Mouse (Mus musculus) frontal cortex, postnatal 10 days (tissue): ENCODE data around the gene Phrf1.
A peak's percentile ranks its signal among the peaks of the same experiment; 100 is the strongest.

Source experiments
- DNase-seq, 2 experiments: peaks; one replicate each; pipeline ENCODE4 v3.0.0; 2022; ENCODE audit warnings: low spot score in 2 of 2, mixed read lengths in 1 of 2

Gene Phrf1

GRCm38 (mm10) chr7:141213133-141213532, 15.5 kb upstream of the Phrf1 start:
- DNase-seq = no peak

GRCm38 (mm10) chr7:141213605-141214235, 14.9 kb upstream of the Phrf1 start, which contains the start of gene Lmntd2:
Gene Lmntd2 (minus strand): TSS chr7:141214080.
- DNase-seq = no peak

GRCm38 (mm10) chr7:141214310-141214709, 14.3 kb upstream of the Phrf1 start:
- no peak for DNase-seq

GRCm38 (mm10) chr7:141215101-141215879, 13.3 kb upstream of the Phrf1 start, which contains the start of gene Rassf7:
Gene Rassf7 (plus strand): TSS chr7:141215860.
- peak; percentile 78 to 80 for DNase-seq

GRCm38 (mm10) chr7:141215880-141216733, 12.5 kb upstream of the Phrf1 start:
- DNase-seq = no peak

DNA sequence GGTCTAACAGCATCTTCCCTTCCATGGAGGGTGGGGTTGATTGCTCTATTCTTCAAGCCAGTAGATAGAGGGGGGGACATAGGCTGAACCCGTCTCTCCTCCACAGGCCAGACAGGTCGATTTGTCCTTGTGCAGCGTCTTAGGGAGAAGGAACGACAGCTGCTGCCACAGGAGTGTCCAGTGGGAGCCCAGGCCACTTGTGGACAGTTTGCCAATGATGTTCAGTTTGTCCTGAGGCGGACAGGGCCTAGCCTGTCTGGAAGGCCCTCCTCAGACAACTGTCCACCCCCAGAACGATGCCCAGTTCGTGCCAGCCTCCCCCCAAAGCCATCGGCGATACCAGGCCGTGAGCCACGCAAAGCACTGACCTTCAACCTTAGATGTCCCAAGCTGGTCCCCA, 11.7 kb upstream of the Phrf1 start:
- no peak for DNase-seq

DNA sequence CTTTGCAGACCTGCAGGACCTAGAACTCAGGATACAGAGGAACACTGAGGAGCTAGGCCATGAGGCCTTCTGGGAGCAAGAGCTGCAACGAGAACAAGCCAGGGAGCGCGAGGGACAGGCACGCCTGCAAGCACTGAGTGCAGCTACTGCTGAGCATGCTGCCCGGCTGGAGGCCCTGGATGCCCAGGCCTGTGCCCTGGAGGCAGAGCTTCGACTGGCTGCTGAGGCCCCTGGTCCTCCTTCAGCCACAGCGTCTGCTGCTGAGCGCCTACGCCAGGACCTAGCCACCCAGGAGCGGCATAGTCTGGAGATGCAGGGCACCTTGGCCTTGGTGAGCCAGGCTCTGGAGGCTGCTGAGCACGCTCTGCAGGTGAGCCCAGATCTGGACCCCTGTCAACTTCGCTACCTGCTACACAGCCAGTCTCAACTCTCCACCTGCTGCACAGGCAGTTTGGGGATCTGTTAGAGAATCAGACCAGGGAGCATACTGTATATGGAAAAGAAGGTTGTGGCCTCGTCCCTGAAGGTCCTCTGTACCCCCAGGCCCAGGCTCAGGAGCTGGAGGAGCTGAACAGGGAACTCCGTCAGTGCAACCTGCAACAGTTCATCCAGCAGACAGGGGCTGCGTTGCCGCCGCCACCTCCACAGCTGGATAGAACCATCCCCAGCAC, 11.1 kb upstream of the Phrf1 start:
- DNase-seq = no peak

DNA sequence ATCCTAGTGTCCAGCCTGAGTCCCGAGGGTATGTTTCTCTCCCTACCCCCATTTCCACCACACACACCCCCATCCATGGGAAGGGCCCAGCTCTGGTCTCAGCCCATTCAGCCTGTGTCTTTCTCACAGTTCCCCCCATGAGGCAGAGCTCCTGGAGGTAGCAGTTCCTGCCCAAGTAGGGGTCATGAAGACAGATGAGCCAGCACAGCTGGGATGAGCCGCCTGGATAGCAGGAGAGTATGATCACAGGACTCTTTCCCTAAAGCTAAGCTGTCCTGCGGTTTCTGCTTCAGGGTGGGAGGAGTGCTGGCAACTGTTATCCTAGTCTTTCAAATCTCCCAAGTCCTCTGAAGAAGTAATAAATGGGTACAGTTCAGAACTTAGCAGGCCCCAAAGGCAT, 10.4 kb upstream of the Phrf1 start:
- DNase-seq = no peak

DNA sequence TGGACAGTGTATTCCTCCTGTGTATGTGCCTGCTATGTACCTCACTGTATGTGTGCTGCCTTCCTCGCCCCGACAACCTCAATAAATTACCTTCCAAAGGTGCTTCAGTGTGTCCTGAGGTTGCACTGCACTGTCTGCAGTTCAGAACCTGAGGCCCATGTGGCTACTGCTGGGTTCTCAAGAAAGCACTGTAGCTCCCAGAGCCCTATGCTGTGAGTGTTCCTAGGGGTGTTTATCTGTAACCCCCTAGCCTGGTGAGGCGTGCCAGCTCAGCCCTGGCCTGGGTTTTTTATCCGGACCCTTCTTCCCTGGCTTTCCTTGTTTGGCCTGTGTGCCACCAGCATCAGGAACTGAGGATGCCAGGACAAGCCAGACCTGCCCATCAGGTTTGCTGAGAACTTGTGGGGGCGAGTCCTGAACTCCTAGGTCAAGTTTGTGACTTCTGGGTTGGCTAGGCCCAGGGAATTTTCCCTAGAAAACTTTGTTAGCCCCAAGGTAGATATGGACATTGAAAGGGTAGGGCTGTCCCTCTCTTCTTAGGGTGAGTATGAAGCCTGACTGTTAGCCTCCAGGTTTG, 9.9 kb upstream of the Phrf1 start:
- DNase-seq = no peak

DNA sequence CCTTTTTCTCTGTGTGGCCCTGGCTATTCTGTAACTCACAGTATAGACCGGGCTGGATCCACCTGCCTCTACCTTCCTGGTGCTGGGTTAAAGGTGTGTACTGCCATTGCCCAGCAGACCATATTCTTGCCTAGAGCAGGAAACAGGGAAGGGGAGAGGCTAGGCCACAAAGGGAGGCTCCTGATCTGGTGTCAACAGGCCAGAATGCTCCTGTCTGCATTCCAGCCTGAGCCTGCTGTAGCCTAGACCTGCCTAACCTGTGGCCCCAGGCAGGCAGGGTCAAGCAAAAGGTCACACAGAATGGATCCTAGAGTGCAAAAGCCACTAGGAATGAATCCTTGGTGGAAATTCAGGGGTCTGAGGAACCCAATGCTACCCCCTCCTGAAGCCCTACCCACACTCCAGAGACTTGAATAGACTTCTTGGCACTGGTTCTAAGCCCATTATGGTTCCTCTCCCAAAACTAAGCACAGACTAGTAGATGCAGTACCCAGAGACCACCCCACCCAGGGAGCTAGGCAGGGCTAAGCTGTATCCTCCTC, 9.0 kb upstream of the Phrf1 start:
- DNase-seq = no peak

DNA sequence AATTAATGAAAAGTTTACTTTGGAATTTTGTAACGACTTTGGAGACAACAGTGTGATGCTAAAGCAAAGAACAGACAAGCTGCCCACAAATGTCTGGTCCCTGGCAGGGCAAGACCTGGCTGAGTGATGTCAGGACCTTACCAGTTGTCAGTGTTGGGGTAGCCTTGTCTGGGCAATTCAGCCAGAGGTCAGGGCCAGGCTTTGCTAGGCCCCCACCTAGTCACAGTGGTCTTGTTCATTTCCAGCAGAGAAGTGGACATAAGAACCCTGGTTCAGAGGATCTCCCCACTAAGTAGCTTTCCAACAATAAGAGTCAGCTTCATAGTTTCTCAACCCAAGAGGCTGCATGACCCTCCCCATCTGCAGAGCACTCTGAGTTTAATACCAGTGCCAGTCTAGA, 8.2 kb upstream of the Phrf1 start:
- no peak for DNase-seq

DNA sequence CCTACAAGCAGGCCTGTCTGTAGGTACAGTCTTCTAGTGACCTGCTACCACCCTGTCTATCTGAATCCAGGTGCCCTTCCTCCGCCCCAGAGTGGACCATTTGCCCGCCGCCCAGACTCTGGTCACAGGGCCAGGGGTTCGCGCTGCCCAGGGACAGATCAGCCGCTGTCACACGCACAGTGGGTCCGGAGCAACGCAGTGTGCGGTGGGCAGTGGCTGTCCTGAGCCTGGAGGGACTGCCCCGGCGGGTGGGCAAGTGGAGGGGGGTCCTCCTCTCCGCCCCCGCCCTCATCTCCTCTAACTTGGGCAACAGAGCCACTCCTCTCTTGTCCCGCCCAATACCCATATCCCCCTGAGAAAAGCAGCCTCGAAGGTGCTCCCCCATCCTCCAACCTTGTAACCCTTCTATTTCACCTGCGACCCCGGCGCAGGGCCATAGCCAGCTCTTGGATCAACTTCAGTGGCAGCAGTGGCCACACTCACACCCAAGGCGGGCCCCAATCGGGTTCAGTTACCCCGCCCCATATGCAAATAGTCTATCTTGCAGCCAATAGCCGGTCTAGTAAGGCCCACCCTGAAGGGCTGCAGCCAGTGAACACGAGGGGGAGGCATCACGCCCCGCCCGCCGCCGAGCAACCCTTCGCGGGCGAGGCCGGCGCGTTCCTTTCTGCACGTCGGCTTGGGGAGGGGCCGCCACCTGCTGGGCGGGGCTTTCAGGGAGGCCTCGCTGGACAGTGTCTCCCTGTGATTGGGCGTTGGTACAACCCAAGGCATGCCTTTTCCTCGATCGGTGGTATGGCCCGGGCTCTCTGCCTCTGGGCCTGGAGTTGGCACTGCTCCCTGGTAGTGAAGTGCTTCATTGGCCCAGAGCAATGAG, 7.1 kb upstream of the Phrf1 start:
- peak; percentile 91 to 92 for DNase-seq

DNA sequence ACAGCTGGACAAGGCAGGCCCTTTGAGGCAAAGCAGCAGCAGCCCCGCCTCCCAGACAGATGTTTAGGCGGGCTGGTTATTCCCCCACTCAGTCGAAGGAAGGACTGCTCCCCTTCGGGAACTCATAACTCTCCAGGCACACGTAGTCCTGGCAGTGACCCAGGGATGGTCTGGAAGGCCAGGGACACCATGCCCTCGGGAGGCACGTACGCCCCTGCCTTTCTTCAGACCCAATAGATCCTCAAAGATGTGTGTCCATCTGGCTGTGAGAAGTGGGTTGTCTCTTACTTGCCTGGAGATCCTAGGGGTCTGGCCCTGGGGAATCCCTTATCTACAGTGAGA, 6.5 kb upstream of the Phrf1 start:
- no peak for DNase-seq

DNA sequence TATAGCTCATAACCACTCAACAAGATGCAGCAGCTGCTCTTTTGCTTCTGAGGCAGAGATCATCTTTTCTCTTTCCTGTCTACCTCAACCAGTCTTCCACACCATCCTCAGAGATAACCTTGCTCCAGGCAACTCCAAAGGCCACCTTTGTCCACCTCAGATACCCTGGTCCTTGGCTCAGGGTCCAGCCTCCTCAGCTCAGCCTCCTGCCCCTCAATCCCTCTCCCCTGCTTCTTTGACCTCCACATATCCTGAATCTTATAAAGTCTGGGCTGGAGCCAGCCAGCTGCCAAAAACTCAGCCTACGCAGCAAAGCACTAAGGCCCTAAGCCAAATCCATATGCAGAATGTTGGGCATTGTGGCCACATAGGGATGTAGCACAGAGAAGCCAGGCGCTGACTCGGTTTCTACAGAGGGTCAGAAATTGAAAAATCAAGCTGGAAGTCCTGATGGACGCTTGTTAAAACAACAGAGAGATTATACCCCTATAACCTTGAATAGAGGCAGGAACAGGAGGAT, 5.8 kb upstream of the Phrf1 start:
- no peak for DNase-seq

DNA sequence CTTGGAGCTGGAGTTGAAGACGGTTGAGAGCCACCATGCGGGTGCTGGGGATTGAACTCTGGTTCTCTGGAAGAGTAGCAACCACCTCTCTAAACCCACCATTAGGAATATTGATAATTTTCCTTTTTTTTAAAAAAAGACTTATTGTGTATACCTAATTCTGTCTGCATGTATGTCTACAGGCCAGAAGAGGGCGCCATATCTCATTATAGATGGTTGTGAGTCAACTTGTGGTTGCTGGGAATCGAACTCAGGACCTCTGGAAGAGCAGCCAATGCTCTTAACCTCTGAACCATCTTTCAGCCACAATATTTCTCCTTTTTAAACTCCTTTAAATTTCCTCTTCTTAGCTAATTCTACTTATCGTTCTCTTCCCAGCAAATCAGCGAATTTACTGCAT, 2.0 kb upstream of the Phrf1 start:
- no peak for DNase-seq

GRCm38 (mm10) chr7:141227796-141228195, 788 bp upstream of the Phrf1 start:
- DNase-seq = no peak

DNA sequence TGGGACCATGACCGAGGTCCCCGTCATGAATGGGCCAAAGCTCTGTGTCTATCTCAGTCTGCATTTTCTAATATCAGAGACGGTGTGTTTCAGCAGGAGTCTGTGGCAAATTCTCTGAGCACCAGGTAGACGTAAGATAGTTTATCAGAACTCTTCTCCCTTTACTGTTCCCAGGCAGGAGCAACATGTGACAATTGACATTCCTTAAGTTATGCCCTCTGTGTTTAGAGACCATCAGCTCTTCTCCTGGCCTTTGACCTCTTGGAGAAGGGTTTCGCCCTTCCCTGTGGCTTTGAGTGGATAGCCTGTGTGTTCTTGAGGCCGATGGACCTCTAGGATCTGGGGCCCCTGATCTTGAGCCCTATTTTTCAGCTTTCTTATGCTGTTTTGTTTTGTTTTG, 1.1 kb downstream of the Phrf1 start:
- no peak for DNase-seq

DNA sequence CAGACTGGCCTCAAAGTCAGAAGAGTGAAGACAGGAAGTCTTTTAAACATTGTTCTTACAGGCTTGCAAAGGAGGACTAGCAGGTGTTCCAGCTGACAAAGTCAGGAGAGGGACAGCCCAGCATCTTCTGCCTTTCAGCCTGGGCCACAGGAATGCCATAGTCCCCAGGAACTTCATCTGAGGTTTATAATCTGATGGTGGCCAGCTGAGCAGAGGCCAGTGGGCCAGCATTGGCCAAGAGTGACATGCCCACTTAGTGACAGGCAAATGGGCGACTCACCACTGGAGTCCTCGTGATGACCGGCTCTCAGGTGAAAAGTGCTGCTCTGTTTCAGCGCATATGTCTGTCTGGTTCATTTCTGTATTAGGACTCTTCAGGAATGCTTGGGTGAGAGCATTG, 2.0 kb downstream of the Phrf1 start:
- no peak for DNase-seq

GRCm38 (mm10) chr7:141231111-141231510, 2.5 kb downstream of the Phrf1 start:
- DNase-seq = no peak

DNA sequence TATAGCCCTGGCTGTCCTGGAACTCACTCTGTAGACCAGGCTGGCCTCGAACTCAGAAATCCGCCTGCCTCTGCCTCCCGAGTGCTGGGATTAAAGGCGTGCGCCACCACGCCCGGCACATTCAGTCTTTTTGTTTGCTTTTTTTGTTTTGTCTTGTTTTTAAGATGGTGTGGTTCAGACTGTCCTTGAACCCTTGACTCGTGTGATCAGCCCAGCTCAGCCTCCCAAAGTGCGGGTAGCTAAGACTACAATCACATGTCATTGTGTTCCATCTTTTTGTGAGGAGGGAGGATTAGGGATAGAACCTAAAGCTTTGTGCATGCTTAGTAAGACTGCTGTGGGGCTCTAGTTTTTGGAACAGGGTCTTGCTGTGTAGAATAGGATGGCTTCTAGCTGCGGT, 3.0 kb downstream of the Phrf1 start:
- DNase-seq = no peak
